Mouse (Mus musculus) CH12.LX (cell line): Measurements from ENCODE around the gene Dip2b. TPM values are rescaled to one million over a fixed set of nuclear protein-coding genes. Genes with fewer than 3 reads are reported as not detected.

ENCODE experiments used
- DNase-seq: peaks from one replicate; pipeline ENCODE4 v3.0.0-alpha.2; 2013; ENCODE audit errors: extremely low read depth
- H3K27ac ChIP-seq: 2 replicates; pipeline ENCODE4 v1.5.1; 2012; ENCODE audit warnings: low read depth, mild to moderate bottlenecking, control low read depth, moderate library complexity; ENCODE audit not compliant: insufficient read depth
- H3K27me3 ChIP-seq: replicated peaks from 2 replicates; pipeline ENCODE3; 2012; ENCODE audit warnings: inconsistent platforms
- H3K36me3 ChIP-seq, 2 experiments: replicated peaks in 1 of 2; 2 replicates each; pipeline versions ENCODE3 to v1.6.1; 2012; ENCODE audit warnings: inconsistent platforms in 1 of 2, low read length in 1 of 2, mild to moderate bottlenecking in 1 of 2, mixed read lengths in 1 of 2, moderate library complexity in 1 of 2; ENCODE audit not compliant: control insufficient read depth in 1 of 2, insufficient read depth in 1 of 2
- H3K4me1 ChIP-seq, 2 experiments: 2 replicates each; pipeline ENCODE4 v1.6.1; 2012; ENCODE audit warnings: inconsistent platforms in 1 of 2, moderate library complexity in 1 of 2; ENCODE audit not compliant: insufficient read depth in 2 of 2, control insufficient read depth in 1 of 2
- H3K4me2 ChIP-seq: 2 replicates; pipeline ENCODE4 v1.6.1; 2012; ENCODE audit warnings: low read depth, mild to moderate bottlenecking, control low read depth; ENCODE audit not compliant: poor library complexity, insufficient read depth, severe bottlenecking
- H3K4me3 ChIP-seq, 3 experiments: fragments of 150-350 bp in 1 of 3; sonication (generic) in 1 of 3; replicated peaks in 1 of 3; 2 replicates each; pipeline versions ENCODE3 to v1.5.1; 2011 to 2012; ENCODE audit warnings: low read depth in 2 of 3, low read length in 2 of 3, mild to moderate bottlenecking in 2 of 3, moderate library complexity in 2 of 3, control low read depth in 1 of 3, improper control_type of control experiment in 1 of 3, inconsistent platforms in 1 of 3, mixed read lengths in 1 of 3; ENCODE audit not compliant: poor library complexity in 1 of 3
- H3K79me2 ChIP-seq: replicated peaks from 2 replicates; pipeline ENCODE4 v1.6.1; 2012; ENCODE audit warnings: mild to moderate bottlenecking, moderate library complexity; ENCODE audit not compliant: control insufficient read depth, poor library complexity, insufficient read depth, severe bottlenecking; ENCODE audit errors: extremely low read depth
- H3K9ac ChIP-seq: 2 replicates; pipeline ENCODE4 v1.6.1; 2012; ENCODE audit warnings: low read depth, mild to moderate bottlenecking, control low read depth, moderate library complexity; ENCODE audit not compliant: insufficient read depth
- H3K9me3 ChIP-seq: replicated peaks from 2 replicates; pipeline ENCODE3; 2012; ENCODE audit warnings: low read length, inconsistent platforms, mixed read lengths
- CHD1 ChIP-seq: IDR thresholded peaks from 2 replicates; pipeline ENCODE4 v1.6.1; 2012; ENCODE audit warnings: low read depth, low read length, improper control_type of control experiment, inconsistent platforms
- CHD2 ChIP-seq: IDR thresholded peaks from 2 replicates; pipeline ENCODE4 v1.6.1; 2011; ENCODE audit warnings: low read length, improper control_type of control experiment
- CTCF ChIP-seq, 2 experiments: IDR thresholded peaks in 1 of 2; conservative IDR thresholded peaks in 1 of 2; 2 replicates each; pipeline ENCODE4 v1.5.1; 2011 to 2012; ENCODE audit warnings: low read depth in 2 of 2, low read length in 2 of 2, improper control_type of control experiment in 1 of 2, inconsistent platforms in 1 of 2, mild to moderate bottlenecking in 1 of 2, moderate library complexity in 1 of 2
- EP300 ChIP-seq: IDR thresholded peaks from 2 replicates; pipeline ENCODE4 v1.6.1; 2011; ENCODE audit warnings: low read length, improper control_type of control experiment
- GABPA ChIP-seq: IDR thresholded peaks from 2 replicates; pipeline ENCODE4 v1.6.1; 2012; ENCODE audit warnings: low read depth, low read length, improper control_type of control experiment, inconsistent platforms; ENCODE audit not compliant: insufficient replicate concordance
- IRF4 ChIP-seq: IDR thresholded peaks from 2 replicates; pipeline ENCODE4 v1.6.1; 2014; ENCODE audit warnings: low read depth, mild to moderate bottlenecking, inconsistent platforms, low read length, improper control_type of control experiment
- JUN ChIP-seq: IDR thresholded peaks from 2 replicates; pipeline ENCODE4 v1.6.1; 2011; ENCODE audit warnings: low read depth, mild to moderate bottlenecking, low read length, improper control_type of control experiment, moderate library complexity; ENCODE audit not compliant: insufficient read depth
- JUND ChIP-seq: conservative IDR thresholded peaks from 2 replicates; pipeline ENCODE4 v1.6.1; 2011; ENCODE audit warnings: low read depth, low read length, improper control_type of control experiment
- KAT2A ChIP-seq: IDR thresholded peaks from 2 replicates; pipeline ENCODE4 v1.6.1; 2012; ENCODE audit warnings: low read length, improper control_type of control experiment, inconsistent platforms; ENCODE audit not compliant: insufficient replicate concordance
- MAX ChIP-seq: IDR thresholded peaks from 2 replicates; pipeline ENCODE4 v1.6.1; 2011; ENCODE audit warnings: low read length, improper control_type of control experiment
- MXI1 ChIP-seq: IDR thresholded peaks from 2 replicates; pipeline ENCODE4 v1.6.1; 2011; ENCODE audit warnings: mild to moderate bottlenecking, low read depth, low read length, improper control_type of control experiment
- MYC ChIP-seq: IDR thresholded peaks from 2 replicates; pipeline ENCODE4 v1.6.1; 2011; ENCODE audit warnings: low read depth, mild to moderate bottlenecking, improper control_type of control experiment, low read length
- NELFE ChIP-seq: IDR thresholded peaks from 2 replicates; pipeline ENCODE4 v1.6.1; 2011; ENCODE audit warnings: low read depth, low read length, improper control_type of control experiment
- PAX5 ChIP-seq: IDR thresholded peaks from 2 replicates; pipeline ENCODE4 v1.6.1; 2012; ENCODE audit warnings: low read length, inconsistent platforms, mixed read lengths
- RAD21 ChIP-seq: IDR thresholded peaks from 2 replicates; pipeline ENCODE4 v1.6.1; 2011; ENCODE audit warnings: low read depth, mild to moderate bottlenecking, low read length, improper control_type of control experiment, moderate library complexity
- RCOR1 ChIP-seq: conservative IDR thresholded peaks from 2 replicates; pipeline ENCODE4 v1.6.1; 2012; ENCODE audit warnings: low read depth, mild to moderate bottlenecking, inconsistent platforms, low read length, improper control_type of control experiment
- UBTF ChIP-seq: IDR thresholded peaks from 2 replicates; pipeline ENCODE4 v1.6.1; 2012; ENCODE audit warnings: low read depth, mild to moderate bottlenecking, inconsistent platforms, low read length, improper control_type of control experiment, moderate library complexity
- USF2 ChIP-seq: conservative IDR thresholded peaks from 2 replicates; pipeline ENCODE4 v1.6.1; 2011; ENCODE audit warnings: low read depth, low read length, improper control_type of control experiment
- ZC3H11A ChIP-seq: IDR thresholded peaks from 2 replicates; pipeline ENCODE4 v1.6.1; 2012; ENCODE audit warnings: low read depth, mild to moderate bottlenecking, inconsistent platforms, low read length, improper control_type of control experiment
- ZKSCAN1 ChIP-seq: IDR thresholded peaks from 2 replicates; pipeline ENCODE4 v1.6.1; 2012; ENCODE audit warnings: low read depth, inconsistent platforms, low read length, improper control_type of control experiment, borderline replicate concordance
- ZNF384 ChIP-seq: IDR thresholded peaks from 2 replicates; pipeline ENCODE4 v1.6.1; 2012; ENCODE audit warnings: low read depth, low read length, improper control_type of control experiment, inconsistent platforms
- dilution Hi-C: fragments of 300-500 bp; cut with MboI; formaldehyde crosslinking; loops from 2 replicates; pipeline ENCODE4 v1.14.3; 2020; ENCODE audit warnings: low sequenced_read_pairs; ENCODE audit not compliant: extremely low pct_unique_long_range_greater_than_20kb, extremely low pct_ligation_motif_present
- in situ Hi-C: fragments of 300-500 bp; cut with MboI; formaldehyde crosslinking; loops from 3 replicates; pipeline ENCODE4 v1.14.3; 2019; ENCODE audit warnings: low sequenced_read_pairs, low pct_ligation_motif_present, low pct_unique_long_range_greater_than_20kb, mixed read lengths
- polyA plus RNA-seq: library from polyadenylated mRNA; unstranded; fragments of >175 nt; gene quantifications from 2 replicates; pipeline ENCODE4 v1.2.1, GENCODE M21; 2012; ENCODE audit warnings: low read depth; ENCODE audit not compliant: insufficient read length
- total RNA-seq, 2 experiments: library from RNA; depleted of rRNA; stranded (reverse); fragments of 300-350 nt in 1 of 2; fragments of >200 nt in 1 of 2; gene quantifications; 2 replicates each; pipeline ENCODE4 v1.2.3; 2012 to 2014

Dip2b gene
- total and polyA plus RNA-seq, 3 experiments, result 15.7 to 18.2 (median 16.7) TPM

DNA sequence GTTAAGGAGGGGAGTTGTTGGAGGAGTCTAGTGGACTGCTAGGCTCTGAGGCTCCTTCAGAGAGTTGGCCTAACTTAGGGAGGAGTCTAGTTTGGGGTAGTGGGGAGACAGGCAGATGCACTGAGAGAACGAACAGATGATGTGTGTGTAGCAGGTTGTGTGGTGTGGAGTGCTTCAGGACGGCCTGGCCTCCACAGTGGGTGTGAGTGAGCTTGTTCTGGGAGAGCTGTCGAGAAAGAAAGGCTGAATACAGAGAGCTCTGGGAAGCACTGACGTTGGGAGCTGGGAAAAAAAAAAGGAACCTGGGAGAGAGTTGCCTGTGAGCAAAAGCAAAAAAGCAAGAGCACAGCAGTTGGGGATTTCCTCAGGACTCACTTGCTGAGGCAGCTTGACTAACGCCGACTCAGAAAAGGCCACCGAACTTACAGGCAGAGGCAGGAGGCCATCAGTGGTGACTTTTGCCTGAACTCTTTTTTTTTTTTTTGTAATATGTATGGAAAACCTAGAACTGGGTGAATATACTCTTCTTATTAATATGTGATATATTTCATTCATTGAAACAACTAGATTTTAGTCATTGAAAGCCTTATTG is 11.1 kb downstream of the Dip2b start:
- in situ Hi-C loops (no loop called here), dilution Hi-C loops (no loop called here)
- no peaks in the 10 kb centered on the region for H3K9me3 ChIP-seq
- peaks cover 17% of the 10 kb centered on the region for H3K79me2 ChIP-seq
- TF ChIP-seq ZC3H11A (no peak), EP300 (peak; percentile 18; the same call in 1 of the 2 replicates), RCOR1 (no peak), ZNF384 (peak; percentile 78), JUND (no peak), MXI1 (0 out of 2 replicates have a peak, but pooled peaks have one; percentile 17), NELFE (no peak), MYC (no peak), PAX5 (no peak), CTCF (conservative IDR thresholded peaks at IDR 0.05 in 1 of 2, IDR thresholded peaks at IDR 0.05 in 1 of 2; ENCODE audit: low read depth in 2 of 2, low read length in 2 of 2) (no peak), GABPA (no peak), KAT2A (no peak), JUN (no peak), IRF4 (no peak; the same call in 1 of the 2 replicates)
- 0 out of 2 replicates have a peak overlapping the region, but pooled peaks have one; percentile 6 for H3K4me2 ChIP-seq
- H3K36me3 ChIP-seq, result peaks cover 17 to 59% of the 10 kb centered on the region in 2 experiments
- no peaks in the 10 kb centered on the region for H3K27me3 ChIP-seq
- peaks cover 28 to 80% of the 10 kb centered on the region in 2 experiments for H3K4me1 ChIP-seq
- H3K27ac ChIP-seq, result no peak overlapping the region
- no peak overlapping the region for H3K9ac ChIP-seq
- DNase-seq, result no peak
- no peak overlapping the region for H3K4me3 ChIP-seq

DNA sequence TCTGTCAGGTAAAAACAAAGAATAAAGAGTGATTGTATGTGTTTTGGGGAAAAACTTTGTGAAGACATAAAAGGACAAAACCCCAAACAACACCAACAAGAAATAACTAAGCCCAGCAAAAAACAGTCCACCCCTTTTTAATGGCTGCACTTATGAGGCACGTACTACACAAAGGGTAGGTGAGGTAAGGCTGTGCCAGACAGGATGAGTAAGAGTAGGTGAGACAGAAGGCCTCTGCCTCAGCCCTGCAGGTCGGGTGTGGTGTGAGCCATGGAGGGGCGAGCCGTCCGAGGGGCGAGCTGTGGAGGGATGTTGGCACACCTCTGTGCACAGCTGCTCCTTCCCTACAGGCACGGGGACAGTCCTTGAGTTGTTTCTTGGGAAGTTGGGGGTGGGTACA is 12.5 kb downstream of the Dip2b start:
- Histone ChIP-seq H3K27me3 (no peaks in the 10 kb centered on the region), H3K9ac (no peak overlapping the region), H3K27ac (no peak overlapping the region), H3K36me3 (peaks cover 17 to 60% of the 10 kb centered on the region in 2 experiments), H3K79me2 (peaks cover 14% of the 10 kb centered on the region), H3K9me3 (no peaks in the 10 kb centered on the region), H3K4me2 (no peak overlapping the region), H3K4me1 (peaks cover 26 to 73% of the 10 kb centered on the region in 2 experiments), H3K4me3 (no peak overlapping the region)
- in situ Hi-C loops, result no loop called here
- no peak for DNase-seq
- TF ChIP-seq IRF4 (no peak), RAD21 (no peak), MAX (no peak), UBTF (no peak), CHD2 (no peak), JUN (no peak), GABPA (no peak), CHD1 (no peak), ZKSCAN1 (no peak), ZC3H11A (no peak), USF2 (no peak)
- TF ChIP-seq, all 38 proteins: peak for 0
- dilution Hi-C loops, result no loop called here
